Mouse (Mus musculus): ENCODE data around the gene Rpl37a.

Gene Rpl37a

DNA sequence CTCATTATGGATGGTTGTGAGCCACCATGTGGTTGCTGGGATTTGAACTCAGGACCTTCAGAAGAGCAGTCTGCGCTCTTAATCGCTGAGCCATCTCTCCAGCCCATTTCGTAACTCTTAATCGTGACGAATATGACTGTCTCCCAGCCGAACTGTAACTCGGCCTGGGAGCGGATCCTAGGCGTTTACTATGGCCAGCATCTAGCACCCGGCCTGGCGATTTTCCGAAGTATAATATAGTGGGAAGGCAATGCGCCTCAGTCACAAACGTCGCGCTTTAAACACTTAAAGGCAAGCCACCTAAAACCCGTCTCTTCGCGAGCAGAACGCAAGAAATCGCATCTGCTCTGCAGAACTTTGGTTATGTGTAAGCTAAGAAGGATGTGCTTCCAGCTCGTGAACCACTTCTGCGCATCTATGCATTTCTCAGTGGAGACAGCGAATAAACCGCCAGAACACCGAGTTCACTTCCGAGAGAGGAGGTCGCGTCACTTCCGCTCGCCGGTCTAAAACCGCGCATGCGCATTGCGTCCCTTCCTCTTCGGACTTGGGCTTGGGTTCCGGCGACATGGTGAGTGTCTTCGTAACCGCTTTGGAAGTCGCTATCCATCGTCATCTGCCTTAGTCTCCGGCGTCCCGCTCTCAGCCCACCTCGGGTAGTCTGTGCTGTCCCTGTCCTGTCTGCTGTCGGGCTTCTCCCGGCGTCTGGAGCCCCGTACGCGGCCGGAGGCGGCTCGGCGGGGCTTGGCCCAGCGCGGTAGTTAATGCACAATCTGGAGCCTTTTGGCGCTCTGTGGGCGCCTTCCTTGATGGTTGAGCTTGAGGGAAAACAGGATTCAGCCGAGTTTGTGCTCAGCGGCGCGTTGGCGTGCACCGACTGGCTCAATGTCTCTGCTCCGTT is at the start of gene Rpl37a:
Rpl37a (plus strand) TSS at position 538 of the 901 bp plus-strand sequence.
- DNase-seq: peak; percentile 97

DNA sequence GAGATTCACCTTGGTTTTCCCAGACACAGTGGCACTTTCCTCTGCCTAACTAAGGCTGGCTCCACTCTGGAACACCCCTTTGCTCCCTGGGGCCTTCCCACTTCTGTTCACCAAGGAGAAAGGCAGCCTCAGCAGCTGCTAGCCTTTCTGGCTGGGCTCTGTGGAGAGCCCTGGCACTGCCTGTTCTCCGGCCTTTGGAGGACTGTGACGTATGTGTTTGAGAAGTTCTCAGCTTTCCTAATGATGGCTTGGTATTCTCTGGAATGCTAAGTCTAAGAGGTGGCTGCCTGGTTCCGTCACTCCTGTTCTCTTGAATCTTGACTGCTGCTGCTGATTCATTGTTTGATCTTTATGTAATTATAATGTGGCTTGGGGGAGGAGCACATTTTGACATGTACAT is 38.0 kb upstream of the Rpl37a start:
- DNase-seq: no peak

DNA sequence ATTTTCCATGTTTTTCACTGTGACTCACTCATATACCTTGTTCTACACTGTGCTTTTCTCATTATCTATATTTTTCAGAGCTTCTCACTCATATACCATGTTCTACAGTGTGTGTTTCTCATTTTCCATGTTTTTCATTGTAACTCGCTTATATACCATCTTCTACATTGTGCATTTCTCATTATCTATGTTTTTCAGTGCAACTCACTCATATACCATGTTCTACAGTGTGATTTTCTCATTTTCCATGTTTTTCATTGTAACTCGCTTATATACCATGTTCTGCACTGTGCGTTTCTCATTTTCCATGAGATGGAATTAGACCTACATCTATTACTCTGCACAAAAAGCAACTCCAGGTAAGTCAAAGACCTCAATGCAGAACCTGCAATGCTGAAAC is 14.8 kb upstream of the Rpl37a start:
- no peak for DNase-seq

DNA sequence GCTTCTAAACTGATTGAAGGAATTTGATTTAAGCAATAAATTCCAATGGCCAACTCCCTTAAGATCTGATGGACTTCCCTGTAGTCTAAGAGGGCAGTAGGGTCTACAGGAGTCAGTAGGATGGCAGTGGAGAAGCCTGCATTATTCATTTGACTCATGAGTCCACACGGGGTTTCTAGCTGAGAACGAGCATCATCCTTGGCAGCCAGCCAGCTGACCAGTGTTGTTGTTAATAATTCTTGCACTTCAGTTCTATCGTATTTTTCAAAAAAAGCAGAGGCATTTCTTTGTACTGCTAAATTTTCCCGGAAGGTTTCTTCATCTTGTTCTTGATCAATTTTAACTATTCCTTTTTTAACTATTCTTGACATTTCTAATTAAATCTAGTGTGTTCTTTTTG is 12.4 kb upstream of the Rpl37a start:
- DNase-seq: no peak

DNA sequence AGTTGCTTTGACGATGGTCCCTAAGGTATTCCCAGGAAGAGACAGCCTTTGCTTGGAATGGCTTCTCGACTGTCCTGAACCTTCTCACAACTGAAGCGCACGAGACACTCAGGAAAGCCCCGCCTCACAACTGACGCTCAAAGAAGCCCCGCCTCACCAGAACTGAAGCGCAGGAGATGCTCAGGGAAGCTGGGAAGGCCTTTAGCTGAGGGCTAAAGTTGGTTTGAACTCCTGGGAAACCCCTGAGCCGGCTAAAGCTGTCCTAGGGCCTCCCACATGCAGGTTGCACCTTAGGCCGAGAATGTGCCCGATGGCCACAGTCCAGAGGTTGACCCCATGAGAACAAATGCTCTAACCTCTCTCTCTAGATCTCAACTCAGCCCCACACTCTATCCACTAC is 10.6 kb upstream of the Rpl37a start, which contains the start of gene Ankar:
Ankar (minus strand) TSS at position 101 of the 400 bp plus-strand sequence.
- DNase-seq: no peak

DNA sequence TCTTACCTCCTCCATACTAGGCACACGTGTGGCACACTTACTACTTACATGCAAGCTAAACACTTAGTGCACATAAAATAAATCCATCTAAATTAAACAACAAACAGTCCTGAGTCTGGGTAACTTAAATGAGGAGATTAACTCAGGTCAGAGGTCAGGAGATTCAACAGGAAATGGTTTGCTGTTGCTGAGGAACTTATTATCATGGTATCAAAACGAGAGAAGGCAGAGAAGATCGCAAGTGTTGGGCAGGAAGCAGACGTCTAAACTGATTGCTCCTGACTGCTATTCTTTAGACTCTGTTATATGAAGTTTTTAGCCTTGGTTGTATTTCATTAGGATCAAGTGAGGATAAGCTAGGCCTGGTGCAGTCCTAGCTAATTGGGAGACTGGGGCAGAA is 3.6 kb upstream of the Rpl37a start:
- no peak for DNase-seq

DNA sequence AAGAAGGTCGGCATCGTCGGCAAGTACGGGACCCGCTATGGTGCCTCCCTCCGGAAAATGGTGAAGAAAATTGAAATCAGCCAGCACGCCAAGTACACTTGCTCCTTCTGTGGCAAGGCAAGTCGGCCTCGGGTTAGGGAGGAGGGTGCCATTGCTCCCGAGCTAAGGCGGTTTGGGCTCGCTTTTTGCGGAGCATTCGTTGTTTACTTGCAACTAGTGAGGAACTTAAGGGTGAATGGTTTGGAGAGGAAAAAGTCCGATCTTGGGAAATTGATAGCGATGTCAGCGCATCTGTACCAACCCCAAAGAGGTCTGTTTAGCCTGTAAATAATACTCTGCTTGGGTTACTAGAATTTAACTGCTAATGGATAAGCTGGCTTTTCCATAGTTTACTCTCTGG is 594 bp downstream of the Rpl37a start:
- no peak for DNase-seq

DNA sequence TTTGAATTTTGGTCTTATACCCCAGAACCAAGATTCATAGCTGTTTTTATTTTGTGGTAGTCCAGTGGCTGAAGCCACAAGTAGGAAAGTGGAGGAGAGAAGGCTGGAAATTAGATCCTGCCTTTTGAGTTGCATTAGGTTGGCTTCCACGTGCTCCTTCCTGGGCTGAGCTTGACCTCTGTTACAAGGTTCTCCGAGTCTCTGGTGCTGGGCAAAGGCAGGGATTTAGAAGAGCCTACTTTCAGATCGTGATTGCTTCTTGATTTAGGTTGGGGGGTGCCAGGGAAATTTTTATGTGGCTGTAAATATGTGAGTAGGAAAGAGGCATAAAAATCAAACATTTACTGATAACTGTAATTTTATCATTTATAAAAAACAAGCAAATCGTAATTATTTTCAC is 3.5 kb downstream of the Rpl37a start:
- no peak for DNase-seq

DNA sequence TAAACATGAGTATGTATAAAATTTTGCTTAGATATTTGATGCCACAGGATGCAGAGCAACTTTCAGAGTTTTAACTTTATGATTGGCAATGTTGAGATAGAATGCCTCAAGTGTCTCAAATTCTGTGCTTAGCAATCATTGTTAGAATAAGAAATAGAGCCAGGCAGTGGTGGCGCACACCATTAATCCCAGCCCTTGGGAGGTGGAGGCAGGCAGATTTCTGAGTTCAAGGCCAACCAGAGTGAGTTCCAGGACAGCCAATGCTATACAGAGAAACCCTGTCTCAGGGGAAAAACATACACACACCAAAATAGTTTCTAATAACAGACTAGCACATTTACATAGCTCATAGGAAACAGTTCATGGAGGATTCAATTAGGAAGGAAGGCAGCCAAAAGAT is 4.0 kb downstream of the Rpl37a start:
- no peak for DNase-seq

DNA sequence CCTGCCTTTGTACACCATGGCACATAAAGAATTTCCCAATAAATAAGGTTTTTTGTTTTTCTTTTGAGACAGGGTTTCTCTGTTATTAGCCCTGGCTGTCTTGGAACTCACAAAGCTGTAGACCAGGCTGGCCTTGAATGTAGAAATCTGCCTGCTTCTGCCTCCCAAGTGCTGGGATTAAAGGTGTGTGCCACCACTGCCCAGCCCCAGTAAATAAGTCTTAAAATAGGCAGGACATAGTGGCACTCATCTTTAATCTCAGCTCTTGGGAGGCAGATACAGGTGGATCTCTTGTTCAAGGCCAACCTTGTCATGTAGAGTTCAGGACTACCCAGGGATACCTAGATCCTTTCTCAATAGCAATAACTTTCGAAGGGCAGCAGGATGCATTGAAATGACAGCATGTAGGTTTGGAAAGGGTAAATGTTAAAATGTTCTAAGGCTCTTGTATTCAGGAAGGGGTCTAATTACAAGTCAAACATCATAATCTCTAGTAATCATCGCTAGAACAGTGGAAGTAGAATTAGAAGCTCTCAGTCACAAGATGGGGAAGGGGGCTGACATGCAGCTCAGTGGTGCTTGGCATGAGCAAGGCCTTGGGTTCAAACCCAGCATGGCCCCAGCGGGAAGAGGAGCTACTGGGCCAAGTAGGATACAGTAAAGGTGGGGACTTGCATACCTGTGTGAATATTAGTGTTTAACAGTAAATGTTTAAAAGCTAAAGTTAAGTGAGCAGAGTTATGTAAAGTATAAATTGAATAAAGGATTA is 4.7 kb downstream of the Rpl37a start:
- no peak for DNase-seq

DNA sequence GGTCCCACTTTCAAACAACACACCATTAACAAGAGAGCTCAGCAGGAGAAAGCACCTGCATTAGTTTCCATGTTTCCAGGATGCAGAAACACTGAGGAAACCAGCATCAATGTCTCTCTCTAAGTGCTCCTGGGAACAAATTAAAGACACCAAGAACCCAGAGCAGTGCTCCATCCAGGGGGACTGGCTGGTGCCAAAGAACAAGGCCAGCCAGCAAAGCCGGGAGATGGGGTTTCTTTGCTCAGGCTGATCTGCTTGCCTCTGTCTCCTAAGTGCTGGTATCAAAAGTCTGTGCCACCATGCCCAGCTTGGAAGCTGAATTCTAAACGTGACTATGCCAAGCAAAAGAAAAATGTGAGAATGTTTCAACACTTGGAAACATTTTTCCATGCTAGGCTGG is 5.3 kb downstream of the Rpl37a start:
- no peak for DNase-seq

DNA sequence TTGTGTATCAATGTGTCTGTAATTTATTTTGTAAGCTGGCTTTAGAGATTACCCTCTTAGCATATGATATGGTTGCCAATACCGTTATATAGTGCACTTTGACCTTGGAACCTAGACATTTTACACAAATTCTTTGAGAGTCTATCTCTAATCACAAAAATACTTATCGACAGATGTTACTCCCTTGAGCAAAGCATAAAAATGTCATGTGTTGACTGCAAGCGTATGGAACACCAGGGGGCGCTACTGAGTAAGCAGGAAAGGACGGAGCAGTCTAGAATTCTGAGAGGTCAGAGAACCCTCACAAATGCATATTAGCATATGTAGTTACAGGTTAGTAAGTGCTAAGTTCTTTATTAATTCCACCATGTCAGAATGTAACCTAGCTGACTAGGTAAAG is 5.8 kb downstream of the Rpl37a start:
- peak; percentile 89 for DNase-seq

DNA sequence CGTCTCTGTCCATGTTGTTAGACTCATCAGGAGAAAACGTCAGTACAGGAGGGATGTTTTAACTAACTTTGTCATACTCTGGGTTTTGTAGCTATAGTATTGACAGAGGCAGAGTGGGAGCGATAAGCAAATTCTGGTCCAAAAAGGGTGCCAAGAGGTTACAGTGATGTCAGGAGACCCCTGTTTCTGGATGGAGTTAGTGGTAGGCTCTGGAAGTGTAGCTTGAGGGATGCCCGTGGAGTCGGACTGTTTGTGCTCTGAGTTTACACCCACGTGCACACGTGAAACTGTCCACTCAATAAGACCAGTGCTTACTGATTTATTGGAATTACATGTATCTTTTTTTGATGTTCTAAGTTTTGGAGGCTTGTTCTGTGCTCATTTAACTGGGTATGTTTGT is 6.5 kb downstream of the Rpl37a start:
- no peak for DNase-seq

DNA sequence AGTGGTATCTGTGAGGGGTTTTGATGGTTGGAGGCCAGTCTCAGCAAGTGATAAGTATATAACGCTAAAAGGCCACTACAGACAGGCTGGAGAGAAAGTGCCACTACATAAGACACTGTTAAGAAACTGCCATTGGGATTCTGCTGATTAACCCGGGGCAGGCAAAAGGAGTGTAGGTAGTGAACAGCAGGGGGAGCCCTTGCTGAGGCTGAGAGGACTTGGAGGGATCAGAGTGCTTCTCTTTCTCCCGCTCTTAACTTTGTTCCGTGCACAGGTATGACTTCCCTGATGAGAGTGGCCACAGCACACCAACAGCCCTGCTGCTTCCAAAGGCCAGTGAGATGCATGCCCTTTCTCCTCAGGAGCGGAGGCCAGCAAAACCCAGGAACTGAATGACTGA is 7.8 kb downstream of the Rpl37a start:
- peak; percentile 42 for DNase-seq

DNA sequence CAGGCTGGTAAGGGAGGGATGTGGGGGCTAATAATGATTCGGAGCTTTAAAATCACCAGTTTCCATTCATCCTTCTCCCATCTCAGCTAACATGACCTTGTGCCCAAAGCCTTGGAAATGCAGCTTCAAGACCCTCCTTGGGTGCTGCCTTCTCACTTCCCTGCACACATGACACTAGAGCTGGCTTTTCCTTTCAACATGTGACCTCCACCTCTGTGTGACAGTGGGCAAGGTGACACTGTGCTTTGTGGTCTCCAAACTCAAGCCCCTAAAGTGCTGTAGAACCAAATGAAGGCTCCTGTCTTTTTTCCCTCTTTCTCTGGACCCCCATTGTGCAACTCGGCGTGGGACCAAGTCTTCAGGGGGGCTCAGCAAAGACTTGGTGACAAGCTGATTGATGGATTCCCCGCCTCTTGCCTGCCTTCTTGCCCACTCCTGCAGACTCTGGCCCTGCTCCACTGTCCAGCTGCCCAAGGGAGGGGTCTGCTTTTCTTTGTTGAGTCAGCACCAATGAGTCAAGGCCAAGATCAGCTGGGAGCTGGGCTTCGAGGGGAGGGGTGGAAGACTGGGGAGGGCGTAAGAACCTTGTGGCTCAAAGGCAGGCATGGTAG is 9.1 kb downstream of the Rpl37a start:
- no peak for DNase-seq

DNA sequence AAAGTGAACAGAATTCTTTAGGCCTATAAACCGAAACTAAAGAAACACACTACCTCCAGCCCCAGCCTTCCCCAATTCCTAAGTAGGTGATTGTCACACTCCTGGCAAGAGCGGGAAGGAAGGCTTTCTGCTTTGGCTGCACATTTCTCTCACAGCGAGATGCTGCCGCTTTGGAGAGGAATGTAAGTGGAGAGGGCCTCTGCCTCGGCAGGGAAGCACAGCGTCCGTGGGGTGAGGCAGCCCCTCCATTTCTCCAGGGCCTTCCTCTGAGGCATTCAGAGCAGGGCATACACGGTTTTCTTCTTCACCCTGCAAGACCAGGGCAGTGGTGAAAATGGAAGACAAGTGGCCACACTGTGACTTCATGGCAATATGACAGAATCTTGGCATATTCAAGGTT is 11.6 kb downstream of the Rpl37a start:
- DNase-seq: no peak

DNA sequence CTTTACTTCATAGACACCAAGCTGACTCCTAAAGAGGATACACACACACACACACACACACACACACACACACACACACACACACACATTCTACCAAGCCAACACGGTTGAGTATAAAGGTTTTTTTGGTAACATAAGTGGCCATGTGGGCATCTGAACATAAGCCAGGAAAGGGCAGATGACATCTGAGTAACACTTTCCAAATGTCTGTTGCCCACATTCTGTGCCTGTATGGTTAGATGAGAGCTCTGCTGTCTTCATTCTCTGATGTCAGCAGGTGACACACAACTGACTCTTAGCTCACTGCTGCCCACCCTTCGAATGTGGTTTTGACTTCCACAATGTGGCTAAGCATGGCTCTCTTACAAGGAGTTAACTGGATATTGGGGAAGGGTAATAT is 13.3 kb downstream of the Rpl37a start:
- no peak for DNase-seq

DNA sequence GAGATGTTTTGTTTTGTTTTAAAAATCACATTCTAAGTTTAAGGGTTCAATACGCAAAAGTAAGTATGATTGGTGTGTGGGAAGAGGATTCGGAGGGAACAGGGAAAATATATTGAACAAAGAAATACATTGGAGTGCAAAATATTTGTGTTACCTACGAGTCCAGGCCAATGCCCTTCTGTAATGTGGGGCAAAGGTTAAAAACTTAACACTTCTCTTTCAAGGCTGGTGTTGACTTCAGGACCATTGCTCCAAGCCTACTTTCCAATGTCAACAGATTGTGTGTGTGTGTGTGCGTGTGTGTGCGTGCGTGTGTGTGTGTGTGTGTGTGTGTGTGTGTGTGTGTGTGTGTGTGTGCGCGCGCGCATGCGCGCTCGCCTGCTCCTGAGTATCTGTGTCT is 14.9 kb downstream of the Rpl37a start:
- no peak for DNase-seq

DNA sequence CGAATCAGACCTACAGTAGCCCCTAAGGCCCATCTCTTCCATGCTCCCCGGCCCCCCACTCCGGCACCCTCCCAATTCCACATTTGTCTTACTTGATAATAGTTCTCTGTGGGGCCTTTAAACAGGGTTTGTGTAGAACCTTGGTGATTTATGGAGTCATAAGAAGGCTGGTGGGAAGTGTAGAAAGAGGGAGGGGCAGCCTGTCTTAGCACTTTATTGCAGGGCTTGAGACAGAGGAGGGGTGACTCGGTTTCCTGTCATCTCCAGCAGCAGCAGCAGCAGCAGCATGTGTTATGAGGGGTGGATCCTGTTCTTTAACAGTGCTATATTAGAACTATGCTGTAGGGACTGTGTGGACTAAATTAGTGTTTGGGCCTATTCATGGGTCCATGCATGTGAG is 17.7 kb downstream of the Rpl37a start:
- no peak for DNase-seq

DNA sequence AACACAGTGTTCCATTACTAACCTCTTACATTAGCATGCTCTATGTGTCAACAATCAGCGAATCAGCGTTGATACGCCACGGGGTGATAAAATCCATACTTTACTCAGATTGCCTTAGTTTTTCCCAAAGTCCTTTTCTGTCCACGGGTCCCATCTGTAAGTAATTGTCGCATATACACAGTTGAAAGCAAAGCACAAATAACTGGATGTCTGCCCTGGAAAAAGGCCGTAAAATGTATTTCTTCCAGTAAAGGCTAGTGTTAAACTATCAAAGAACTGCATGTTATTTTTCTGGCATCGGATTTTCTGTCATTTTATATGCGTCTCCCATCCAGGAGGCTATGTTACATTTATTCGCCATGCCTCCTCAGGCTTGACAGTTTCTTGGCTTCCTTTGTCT is 19.0 kb downstream of the Rpl37a start:
- DNase-seq: no peak

DNA sequence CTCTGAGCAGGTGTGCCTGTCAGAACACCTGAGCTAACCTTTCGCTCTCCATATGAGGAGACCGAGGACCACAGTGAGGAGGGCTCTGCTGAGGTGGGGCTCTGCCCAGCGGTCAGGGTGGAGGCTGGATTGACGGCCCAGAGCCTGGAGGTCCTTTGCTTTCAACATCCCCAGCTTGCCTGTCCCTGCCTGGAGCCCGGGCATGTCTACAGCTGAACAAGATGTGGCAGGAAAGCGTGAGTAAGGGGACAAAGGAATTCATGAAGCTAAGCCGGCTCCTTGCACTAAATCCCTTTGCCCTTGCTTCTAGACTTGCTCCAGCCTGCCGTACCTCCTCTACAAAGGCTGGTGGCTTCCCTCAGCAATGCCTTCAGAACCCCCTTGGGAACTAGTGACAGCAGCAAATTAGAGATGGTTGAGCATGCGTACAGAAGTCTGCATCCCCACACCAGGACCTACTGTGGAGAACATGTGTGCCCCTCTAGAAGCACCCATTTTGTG is 22.2 kb downstream of the Rpl37a start:
- DNase-seq: no peak

DNA sequence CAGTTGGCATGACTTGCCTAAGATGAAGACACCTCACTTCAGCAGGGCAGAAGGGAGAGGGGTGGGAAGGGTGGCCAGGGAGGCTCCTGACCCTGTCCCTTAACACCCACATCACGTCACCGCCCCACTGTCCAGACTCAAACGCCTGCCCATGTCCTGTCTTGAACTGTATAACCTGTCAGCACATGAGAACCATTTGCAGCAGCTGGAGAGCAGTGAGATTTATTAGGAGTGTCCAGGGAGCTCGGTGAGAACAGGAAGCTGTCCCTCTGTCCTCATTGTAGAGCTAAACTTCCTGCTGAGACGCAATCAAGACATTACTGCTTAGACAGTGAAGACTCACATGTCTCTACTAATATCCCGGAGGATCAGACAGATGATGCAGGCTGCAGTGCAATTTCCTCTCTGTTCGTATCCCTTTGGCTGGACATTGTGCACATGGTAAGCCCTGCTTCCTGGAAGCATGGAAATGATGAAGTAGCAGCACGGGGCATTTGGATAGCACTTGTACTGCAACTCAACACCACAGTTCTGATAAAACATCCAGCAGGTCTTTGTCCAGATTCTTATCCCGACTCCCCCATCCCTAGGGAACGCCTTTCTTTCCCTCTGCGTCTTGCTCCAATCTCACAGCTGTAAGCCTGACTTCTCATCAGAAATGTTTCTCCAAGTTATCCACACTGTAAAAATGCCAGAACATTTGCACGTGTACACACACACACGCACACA is 25.5 kb downstream of the Rpl37a start:
- DNase-seq: no peak

Measured in right cerebral cortex, postnatal 14 days (tissue).